Mouse (Mus musculus): ENCODE measurements around the gene Olfr483. TPM values are rescaled to one million over a fixed set of nuclear protein-coding genes. Genes with fewer than 3 reads are reported as not detected.

Olfr483 gene
- not detected in 2 replicates for polyA plus RNA-seq (2012; rRNA removed)

DNA sequence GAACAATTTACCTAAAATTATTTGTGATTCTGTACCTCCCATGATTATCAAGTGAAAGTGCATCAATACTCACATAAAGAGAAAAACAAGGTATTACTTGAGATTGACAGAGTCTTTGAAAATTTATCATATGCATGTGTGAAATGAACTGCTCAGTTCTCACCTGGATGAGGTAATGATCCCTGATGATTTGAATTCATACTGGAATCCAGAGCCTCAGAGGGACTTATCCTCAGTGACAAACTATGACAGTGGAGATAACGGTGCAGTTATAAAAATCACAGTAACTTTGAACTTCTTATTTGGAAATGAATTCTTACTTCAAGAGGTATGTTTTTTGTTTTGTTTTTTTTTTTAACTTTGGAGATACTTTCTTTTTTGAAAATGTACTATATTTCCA lies at the start of gene Olfr483:
TSS of gene Olfr483 (plus strand) at position 301 of the 400 bp plus-strand sequence.
- WGBS = 76% methylated on average over 1 of the region's 1 CpGs
- no peaks in the 10 kb centered on the region for H3K4me1 ChIP-seq (ENCODE audit: control insufficient read depth, insufficient read depth, low read length)
- no peak within 1 kb of the TSS for H3K4me3 ChIP-seq (replicated peaks; ENCODE audit: extremely low read depth, low read depth, low read length)
- TF ChIP-seq POLR2A (IDR thresholded peaks at IDR 0.05; ENCODE audit: borderline replicate concordance, extremely low read depth, low read depth, low read length) = no peak
- no peak for TF ChIP-seq CTCF (IDR thresholded peaks at IDR 0.05; ENCODE audit: insufficient read depth, low read length)
- no peak for DNase-seq

DNA sequence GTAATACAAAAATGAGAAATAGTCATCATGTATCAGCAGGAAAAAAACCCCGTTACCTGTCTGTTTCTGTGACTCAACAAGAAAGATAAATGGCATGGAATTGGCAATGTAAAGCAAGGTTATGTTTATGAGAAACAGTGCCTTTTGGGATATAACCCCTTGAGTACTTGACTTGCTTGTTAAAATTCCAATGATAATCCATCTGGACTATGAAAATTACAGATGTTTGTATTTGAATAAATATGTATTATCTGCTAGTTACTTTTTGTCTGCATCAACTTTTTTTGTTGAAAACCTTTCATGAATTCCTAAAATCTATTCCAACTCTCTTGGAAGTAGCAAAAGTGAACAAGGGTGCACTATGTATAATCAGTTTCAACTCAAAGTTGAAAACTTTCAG lies 33.4 kb upstream of the Olfr483 start, which contains the start of gene Olfr480:
TSS of gene Olfr480 (minus strand) at position 101 of the 400 bp plus-strand sequence.
- 80% methylated on average over 1 of the region's 1 CpGs for WGBS
- no peak for DNase-seq
- H3K4me1 ChIP-seq (ENCODE audit: control insufficient read depth, insufficient read depth, low read length) = no peaks in the 10 kb centered on the region

DNA sequence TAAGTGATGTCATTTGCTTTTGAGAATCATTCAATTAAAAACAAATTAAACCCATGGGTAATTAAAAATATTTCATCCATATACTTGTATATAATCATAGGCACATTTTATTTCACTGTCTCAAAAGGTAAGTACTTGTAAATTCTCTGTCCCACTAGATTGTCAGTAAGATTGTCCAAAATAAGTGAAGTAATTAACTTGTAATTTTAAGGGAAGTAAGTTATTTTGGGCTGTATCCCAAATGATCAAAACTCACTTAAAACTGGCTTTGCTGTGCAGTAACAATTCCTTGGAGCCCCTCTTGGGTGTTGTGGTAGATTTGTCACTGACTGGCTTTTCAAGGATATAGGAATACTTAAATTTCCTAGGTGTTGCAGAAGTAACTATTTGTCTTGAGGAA lies 21.1 kb upstream of the Olfr483 start, which contains the start of gene Olfr481:
TSS of gene Olfr481 (plus strand) at position 301 of the 400 bp plus-strand sequence.
- no peak for TF ChIP-seq POLR2A (IDR thresholded peaks at IDR 0.05; ENCODE audit: borderline replicate concordance, extremely low read depth, low read depth, low read length)
- TF ChIP-seq CTCF (IDR thresholded peaks at IDR 0.05; ENCODE audit: insufficient read depth, low read length) = no peak
- Histone ChIP-seq H3K4me3 (replicated peaks; ENCODE audit: extremely low read depth, low read depth, low read length) (no peak within 1 kb of the TSS), H3K4me1 (ENCODE audit: control insufficient read depth, insufficient read depth, low read length) (no peaks in the 10 kb centered on the region)
- no peak for DNase-seq

More for the DNA sequence above, 33.4 kb upstream of the Olfr483 start, which contains the start of gene Olfr480:
- no peak within 1 kb of the TSS for H3K4me3 ChIP-seq (replicated peaks; ENCODE audit: extremely low read depth, low read depth, low read length)
- no peak for TF ChIP-seq POLR2A (IDR thresholded peaks at IDR 0.05; ENCODE audit: borderline replicate concordance, extremely low read depth, low read depth, low read length)
- TF ChIP-seq CTCF (IDR thresholded peaks at IDR 0.05; ENCODE audit: insufficient read depth, low read length) = no peak

DNA sequence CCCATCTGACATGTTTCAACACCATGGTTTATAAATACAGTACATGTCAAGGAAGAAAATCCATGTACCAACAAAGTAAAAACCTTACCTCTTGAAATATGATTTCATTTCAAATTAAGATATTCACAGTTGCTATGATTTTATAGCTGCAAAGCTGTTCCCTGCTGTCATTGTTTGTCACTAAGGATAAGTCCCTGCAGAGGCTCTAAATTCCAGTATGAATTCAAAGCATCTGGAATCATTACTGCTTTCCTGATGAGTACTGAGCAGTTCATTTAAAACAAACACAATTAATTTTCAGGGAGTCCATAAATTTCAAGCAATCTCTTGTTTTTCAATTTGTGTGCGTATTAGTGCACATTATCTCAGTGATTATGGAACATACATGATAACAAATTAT lies 3.2 kb upstream of the Olfr483 start, which contains the start of gene Olfr482:
TSS of gene Olfr482 (minus strand) at position 101 of the 400 bp plus-strand sequence.
- Histone ChIP-seq H3K4me1 (ENCODE audit: control insufficient read depth, insufficient read depth, low read length) (no peaks in the 10 kb centered on the region), H3K4me3 (replicated peaks; ENCODE audit: extremely low read depth, low read depth, low read length) (no peak within 1 kb of the TSS)
- TF ChIP-seq POLR2A (IDR thresholded peaks at IDR 0.05; ENCODE audit: borderline replicate concordance, extremely low read depth, low read depth, low read length) = no peak
- no peak for TF ChIP-seq CTCF (IDR thresholded peaks at IDR 0.05; ENCODE audit: insufficient read depth, low read length)
- DNase-seq = no peak
- 63% methylated on average over 1 of the region's 1 CpGs for WGBS

DNA sequence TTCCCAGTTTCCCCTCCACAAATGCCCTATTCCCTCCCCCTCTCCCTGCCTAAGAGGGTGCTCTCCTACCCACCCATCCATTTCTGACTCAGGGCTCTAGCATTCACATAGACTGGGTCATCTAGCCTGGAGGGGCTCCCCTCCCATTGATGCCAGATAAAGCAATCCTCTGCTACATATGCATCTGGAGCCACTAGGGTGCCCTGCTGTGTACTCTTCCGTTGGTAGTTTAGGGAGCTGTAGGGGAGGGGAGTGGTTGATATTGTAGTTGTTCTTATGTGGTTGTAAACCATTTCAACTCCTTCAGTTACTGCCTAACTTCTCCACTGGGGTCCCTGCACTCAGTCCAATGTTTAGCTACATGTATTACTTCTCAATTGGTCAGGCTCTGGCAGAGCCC lies 20.0 kb downstream of the Olfr483 start:
- WGBS = 22% methylated on average over 1 of the region's 1 CpGs

GRCm38 (mm10) chr7:108121416-108121815 lies 20.8 kb downstream of the Olfr483 start:
- Histone ChIP-seq H3K4me1 (ENCODE audit: control insufficient read depth, insufficient read depth, low read length) (no peaks in the 10 kb centered on the region), H3K4me3 (replicated peaks; ENCODE audit: extremely low read depth, low read depth, low read length) (no peak overlapping the region)
- DNase-seq = no peak
- 49% methylated on average over 1 of the region's 1 CpGs for WGBS
- TF ChIP-seq POLR2A (IDR thresholded peaks at IDR 0.05; ENCODE audit: borderline replicate concordance, extremely low read depth, low read depth, low read length) (no peak), CTCF (IDR thresholded peaks at IDR 0.05; ENCODE audit: insufficient read depth, low read length) (no peak)

More for the DNA sequence above, 20.0 kb downstream of the Olfr483 start:
- H3K4me3 ChIP-seq (replicated peaks; ENCODE audit: extremely low read depth, low read depth, low read length) = no peak overlapping the region
- TF ChIP-seq POLR2A (IDR thresholded peaks at IDR 0.05; ENCODE audit: borderline replicate concordance, extremely low read depth, low read depth, low read length) (no peak), CTCF (IDR thresholded peaks at IDR 0.05; ENCODE audit: insufficient read depth, low read length) (no peak)
- no peaks in the 10 kb centered on the region for H3K4me1 ChIP-seq (ENCODE audit: control insufficient read depth, insufficient read depth, low read length)
- no peak for DNase-seq

- TF ChIP-seq POLR2A (IDR thresholded peaks at IDR 0.05; ENCODE audit: borderline replicate concordance, extremely low read depth, low read depth, low read length) (no peak), CTCF (IDR thresholded peaks at IDR 0.05; ENCODE audit: insufficient read depth, low read length) (no peak)
- H3K4me1 ChIP-seq (ENCODE audit: control insufficient read depth, insufficient read depth, low read length) = no peaks in the 10 kb centered on the region
Observed at GRCm38 (mm10) chr7:108127349-108127748, 26.7 kb downstream of the Olfr483 start, which contains the start of gene Olfr484. Olfr484 (minus strand) TSS chr7:108127449.

More at GRCm38 (mm10) chr7:108127349-108127748, 26.7 kb downstream of the Olfr483 start, which contains the start of gene Olfr484:
- no peak within 1 kb of the TSS for H3K4me3 ChIP-seq (replicated peaks; ENCODE audit: extremely low read depth, low read depth, low read length)
- DNase-seq = no peak

Other genes starting within 250 kb of the Olfr483 start
- gene Olfr472, start 202.9 kb upstream of the Olfr483 start, polyA plus RNA-seq (2012; rRNA removed) = not detected in 2 replicates
- not detected in 2 replicates for gene Olfr473, start 170.4 kb upstream of the Olfr483 start, polyA plus RNA-seq (2012; rRNA removed)
- not detected in 2 replicates for gene Olfr474, start 146.2 kb upstream of the Olfr483 start, polyA plus RNA-seq (2012; rRNA removed)
- gene Olfr476, start 136.0 kb upstream of the Olfr483 start, polyA plus RNA-seq (2012; rRNA removed) = not detected in 2 replicates
- not detected in 2 replicates for gene Olfr477, start 114.2 kb upstream of the Olfr483 start, polyA plus RNA-seq (2012; rRNA removed)
- not detected in 2 replicates for gene Olfr478, start 66.9 kb upstream of the Olfr483 start, polyA plus RNA-seq (2012; rRNA removed)
- not detected in 2 replicates for gene Olfr479, start 50.2 kb upstream of the Olfr483 start, polyA plus RNA-seq (2012; rRNA removed)
- not detected in 2 replicates for gene Olfr480, start 33.5 kb upstream of the Olfr483 start, polyA plus RNA-seq (2012; rRNA removed)
- gene Olfr481, start 21.0 kb upstream of the Olfr483 start, polyA plus RNA-seq (2012; rRNA removed) = not detected in 2 replicates
- gene Olfr482, start 3.3 kb upstream of the Olfr483 start, polyA plus RNA-seq (2012; rRNA removed) = not detected in 2 replicates
- gene Olfr484, start 26.6 kb downstream of the Olfr483 start, polyA plus RNA-seq (2012; rRNA removed) = not detected in 2 replicates
- gene Olfr485, start 59.0 kb downstream of the Olfr483 start, polyA plus RNA-seq (2012; rRNA removed) = not detected in 2 replicates
- not detected in 2 replicates for gene Olfr486, start 71.9 kb downstream of the Olfr483 start, polyA plus RNA-seq (2012; rRNA removed)
- not detected in 2 replicates for gene Olfr487, start 113.8 kb downstream of the Olfr483 start, polyA plus RNA-seq (2012; rRNA removed)
- gene Olfr488, start 157.5 kb downstream of the Olfr483 start, polyA plus RNA-seq (2012; rRNA removed) = not detected in 2 replicates
- gene Olfr490, start 188.1 kb downstream of the Olfr483 start, polyA plus RNA-seq (2012; rRNA removed) = not detected in 2 replicates
- not detected in 2 replicates for gene Olfr491, start 212.6 kb downstream of the Olfr483 start, polyA plus RNA-seq (2012; rRNA removed)
- gene Olfr492, start 222.8 kb downstream of the Olfr483 start, polyA plus RNA-seq (2012; rRNA removed) = not detected in 2 replicates
- gene Olfr493, start 246.1 kb downstream of the Olfr483 start, polyA plus RNA-seq (2012; rRNA removed) = not detected in 2 replicates

All from lung, adult 2 months (tissue).